Mouse (Mus musculus) E14TG2a.4 (cell line): ENCODE results near the gene Sowaha.

ENCODE experiments used
- CTCF ChIP-seq: conservative IDR thresholded peaks from 2 replicates; pipeline ENCODE4 v1.5.1; 2014; ENCODE audit warnings: low read length
- NANOG ChIP-seq: IDR thresholded peaks from 2 replicates; pipeline ENCODE4 v1.6.1; 2014; ENCODE audit warnings: borderline replicate concordance, low read length, mixed read lengths
- POU5F1 ChIP-seq: IDR thresholded peaks from 2 replicates; pipeline ENCODE4 v1.6.1; 2014; ENCODE audit warnings: low read length, borderline replicate concordance

DNA sequence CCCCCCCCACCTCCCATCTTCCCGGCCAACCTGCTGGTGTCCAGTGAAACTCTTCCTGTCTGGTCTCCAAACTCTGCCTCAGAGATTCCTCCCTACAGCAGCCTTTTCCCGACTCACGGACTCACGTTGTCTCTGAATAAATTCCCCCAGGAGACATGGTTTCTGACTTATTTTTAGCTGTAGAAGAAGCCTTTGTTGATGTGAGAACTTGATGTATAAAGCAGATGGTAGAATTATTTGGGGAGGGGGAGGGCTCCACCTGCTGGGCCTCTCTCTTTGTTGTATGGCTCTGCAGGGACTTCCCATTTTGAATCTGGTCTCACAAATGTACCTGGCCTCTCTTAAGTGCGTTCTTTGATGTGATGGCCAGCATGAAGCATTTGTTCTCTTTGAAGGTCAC, 30.3 kb upstream of the Sowaha start:
- TF ChIP-seq CTCF (no peak), NANOG (no peak), POU5F1 (no peak)
